Mouse (Mus musculus) forebrain, embryonic 12.5 days (tissue): ENCODE measurements around the gene Pgp. TPM values are rescaled to one million over a fixed set of nuclear protein-coding genes. Genes with fewer than 3 reads are reported as not detected.

Experiments
- ATAC-seq: fragments of 200-750 bp; cut with Nextera tagmentation; 2 replicates; pipeline ENCODE4 v1.8.0; 2017; ENCODE audit warnings: moderate TSS enrichment; ENCODE audit not compliant: low FRiP score
- H3K27ac ChIP-seq: fragments of 300-500 bp; sonication (generic); 2 replicates; pipeline ENCODE4 v1.5.1; 2016; ENCODE audit warnings: mild to moderate bottlenecking
- H3K27me3 ChIP-seq: fragments of 300-500 bp; sonication (generic); 2 replicates; pipeline ENCODE4 v1.6.1; 2016; ENCODE audit warnings: mild to moderate bottlenecking
- H3K36me3 ChIP-seq: fragments of 300-500 bp; sonication (generic); replicated peaks from 2 replicates; pipeline ENCODE4 v1.6.1; 2016; ENCODE audit warnings: mild to moderate bottlenecking
- H3K4me1 ChIP-seq: fragments of 300-500 bp; sonication (generic); 2 replicates; pipeline ENCODE4 v1.6.1; 2016
- H3K4me2 ChIP-seq: fragments of 300-500 bp; sonication (generic); 2 replicates; pipeline ENCODE4 v1.6.1; 2016; ENCODE audit warnings: mild to moderate bottlenecking, moderate library complexity
- H3K4me3 ChIP-seq: fragments of 300-500 bp; sonication (generic); replicated peaks from 2 replicates; pipeline ENCODE4 v1.5.1; 2016; ENCODE audit warnings: mild to moderate bottlenecking
- H3K9ac ChIP-seq: fragments of 300-500 bp; sonication (generic); 2 replicates; pipeline ENCODE4 v1.6.1; 2016; ENCODE audit warnings: mild to moderate bottlenecking
- H3K9me3 ChIP-seq: fragments of 300-500 bp; sonication (generic); 2 replicates; pipeline ENCODE4 v1.6.1; 2016
- WGBS: fragments of 180-500 bp; shearing (Covaris S2); methylation state at CpG from one replicate; pipeline ENCODE4 v1.1.7; 2016; 5-methylcytosine and 5-hydroxymethylcytosine counted together
- polyA plus RNA-seq: library from polyadenylated mRNA; unstranded; fragments of >200 nt; fragmentation: Nextera tagmentation; extraction: Ambion mirVana; gene quantifications from 2 replicates; pipeline ENCODE4 v1.2.1, GENCODE M21; 2016

Gene Pgp
- polyA plus RNA-seq, 1 experiment from 2014 or later: 60.3 TPM

- Histone ChIP-seq H3K9me3 (no peaks in the 10 kb centered on the region), H3K4me3 (no peak overlapping the region), H3K27me3 (peaks cover 2% of the 10 kb centered on the region; the same call in 1 of the 2 replicates), H3K36me3 (peaks cover 38% of the 10 kb centered on the region), H3K4me2 (no peak overlapping the region), H3K9ac (no peak overlapping the region), H3K4me1 (peaks cover 16% of the 10 kb centered on the region), H3K27ac (0 out of 2 replicates have a peak overlapping the region, but pooled peaks have one; percentile 8)
- ATAC-seq: no peak
- WGBS: 38% methylated on average over 2 of the region's 2 CpGs
These were observed 24.6 kb downstream of the Pgp start for GRCm38 (mm10) chr17:24494627-24495335.

- Histone ChIP-seq H3K4me1 (peaks cover 10% of the 10 kb centered on the region), H3K4me3 (no peak overlapping the region), H3K9me3 (no peaks in the 10 kb centered on the region), H3K36me3 (peaks cover 45% of the 10 kb centered on the region), H3K27me3 (no peaks in the 10 kb centered on the region), H3K9ac (no peak overlapping the region), H3K4me2 (no peak overlapping the region), H3K27ac (no peak overlapping the region)
- no peak for ATAC-seq
- WGBS: 72% methylated on average over 3 of the region's 3 CpGs
These were observed 25.3 kb downstream of the Pgp start for GRCm38 (mm10) chr17:24495443-24495842.

- 100% methylated on average over 1 of the region's 1 CpGs for WGBS
- H3K4me3 ChIP-seq: no peak overlapping the region
- H3K4me2 ChIP-seq: no peak overlapping the region
- ATAC-seq: no peak
- no peak overlapping the region for H3K27ac ChIP-seq
- H3K27me3 ChIP-seq: no peaks in the 10 kb centered on the region
- no peak overlapping the region for H3K9ac ChIP-seq
- H3K9me3 ChIP-seq: no peaks in the 10 kb centered on the region
- H3K4me1 ChIP-seq: peaks cover 4% of the 10 kb centered on the region; the same call in 1 of the 2 replicates
- H3K36me3 ChIP-seq: peaks cover 50% of the 10 kb centered on the region
These were observed 25.8 kb downstream of the Pgp start for GRCm38 (mm10) chr17:24496026-24496425.

- Histone ChIP-seq H3K9ac (no peak overlapping the region), H3K27ac (no peak overlapping the region), H3K4me2 (no peak overlapping the region), H3K9me3 (no peaks in the 10 kb centered on the region), H3K27me3 (no peaks in the 10 kb centered on the region), H3K4me3 (no peak overlapping the region), H3K4me1 (peaks cover 4% of the 10 kb centered on the region; the same call in 1 of the 2 replicates), H3K36me3 (peaks cover 82% of the 10 kb centered on the region)
- ATAC-seq: no peak
- WGBS: 32% methylated on average over 11 of the region's 11 CpGs
These were observed 32.0 kb downstream of the Pgp start for GRCm38 (mm10) chr17:24502208-24502607.

- ATAC-seq: no peak
- H3K9ac ChIP-seq: no peak overlapping the region
- no peak overlapping the region for H3K27ac ChIP-seq
- WGBS: 91% methylated on average over 10 of the region's 10 CpGs
- no peak overlapping the region for H3K4me3 ChIP-seq
- H3K36me3 ChIP-seq: peaks cover 84% of the 10 kb centered on the region
- H3K4me1 ChIP-seq: peaks cover 4% of the 10 kb centered on the region; the same call in 1 of the 2 replicates
- no peak overlapping the region for H3K4me2 ChIP-seq
- H3K9me3 ChIP-seq: no peaks in the 10 kb centered on the region
- H3K27me3 ChIP-seq: 0 out of 2 replicates have a peak, but pooled peaks cover 3% of the 10 kb centered on the region
These were observed 33.9 kb downstream of the Pgp start for GRCm38 (mm10) chr17:24504085-24504484.

GRCm38 (mm10) chr17:24505286-24505955, 35.2 kb downstream of the Pgp start:
- ATAC-seq: no peak
- peaks cover 84% of the 10 kb centered on the region for H3K36me3 ChIP-seq
- 94% methylated on average over 28 of the region's 30 CpGs for WGBS
- peaks cover 4% of the 10 kb centered on the region; the same call in 1 of the 2 replicates for H3K4me1 ChIP-seq
- no peak overlapping the region for H3K9ac ChIP-seq
- H3K9me3 ChIP-seq: no peaks in the 10 kb centered on the region
- no peak overlapping the region for H3K4me3 ChIP-seq
- no peak overlapping the region for H3K4me2 ChIP-seq
- H3K27me3 ChIP-seq: 0 out of 2 replicates have a peak, but pooled peaks cover 3% of the 10 kb centered on the region
- H3K27ac ChIP-seq: no peak overlapping the region

GRCm38 (mm10) chr17:24506332-24507070, 36.3 kb downstream of the Pgp start:
- Histone ChIP-seq H3K9ac (no peak overlapping the region), H3K36me3 (peaks cover 84% of the 10 kb centered on the region), H3K4me3 (no peak overlapping the region), H3K27me3 (0 out of 2 replicates have a peak, but pooled peaks cover 3% of the 10 kb centered on the region), H3K4me1 (peaks cover 4% of the 10 kb centered on the region; the same call in 1 of the 2 replicates), H3K9me3 (no peaks in the 10 kb centered on the region), H3K27ac (0 out of 2 replicates have a peak overlapping the region, but pooled peaks have one; percentile 38), H3K4me2 (peak overlapping the region; percentile 3; the same call in 1 of the 2 replicates)
- WGBS: 38% methylated on average over 33 of the region's 36 CpGs
- ATAC-seq: peak; percentile 21; the same call in 1 of the 2 replicates

- Histone ChIP-seq H3K9ac (no peak overlapping the region; the same call in 1 of the 2 replicates), H3K4me1 (peaks cover 4% of the 10 kb centered on the region; the same call in 1 of the 2 replicates), H3K36me3 (peaks cover 85% of the 10 kb centered on the region), H3K4me2 (no peak overlapping the region), H3K27ac (no peak overlapping the region), H3K4me3 (no peak overlapping the region), H3K27me3 (0 out of 2 replicates have a peak, but pooled peaks cover 3% of the 10 kb centered on the region), H3K9me3 (no peaks in the 10 kb centered on the region)
- ATAC-seq: no peak
- 51% methylated on average over 19 of the region's 19 CpGs for WGBS
These were observed 37.0 kb downstream of the Pgp start for GRCm38 (mm10) chr17:24507129-24507664.

- WGBS: 86% methylated on average over 12 of the region's 12 CpGs
- Histone ChIP-seq H3K9ac (no peak overlapping the region), H3K4me3 (0 out of 2 replicates have a peak overlapping the region, but pooled peaks have one; percentile 1), H3K4me2 (no peak overlapping the region), H3K27ac (no peak overlapping the region), H3K27me3 (0 out of 2 replicates have a peak, but pooled peaks cover 3% of the 10 kb centered on the region), H3K4me1 (peaks cover 4% of the 10 kb centered on the region; the same call in 1 of the 2 replicates), H3K36me3 (peaks cover 83% of the 10 kb centered on the region), H3K9me3 (no peaks in the 10 kb centered on the region)
- no peak for ATAC-seq
These were observed 37.7 kb downstream of the Pgp start for GRCm38 (mm10) chr17:24507806-24508460.

- Histone ChIP-seq H3K4me1 (no peaks in the 10 kb centered on the region), H3K9me3 (no peaks in the 10 kb centered on the region), H3K9ac (no peak overlapping the region), H3K4me3 (no peak overlapping the region), H3K27me3 (no peaks in the 10 kb centered on the region), H3K4me2 (no peak overlapping the region), H3K27ac (no peak overlapping the region), H3K36me3 (peaks cover 90% of the 10 kb centered on the region)
- ATAC-seq: peak; percentile 65
- WGBS: 52% methylated on average over 5 of the region's 5 CpGs
These were observed 43.4 kb downstream of the Pgp start for GRCm38 (mm10) chr17:24513609-24514008.
